Mouse (Mus musculus): ENCODE data around the gene Fhit. TPM values are rescaled to one million over a fixed set of nuclear protein-coding genes. Genes with fewer than 3 reads are reported as not detected.

Gene Fhit
- polyA plus RNA-seq, 1 experiment = 0.94 TPM

GRCm38 (mm10) chr14:10507560-10507959 lies 654.3 kb downstream of the Fhit start:
- no peak for TF ChIP-seq GATA1 (IDR thresholded peaks at IDR 0.05; ENCODE audit: low read length)

- TF ChIP-seq GATA1 (IDR thresholded peaks at IDR 0.05; ENCODE audit: low read length) = no peak
Measured at GRCm38 (mm10) chr14:10485798-10486197, 676.0 kb downstream of the Fhit start.

GRCm38 (mm10) chr14:10482851-10483613 lies 678.8 kb downstream of the Fhit start:
- no peak for TF ChIP-seq GATA1 (IDR thresholded peaks at IDR 0.05; ENCODE audit: low read length)

- TF ChIP-seq GATA1 (IDR thresholded peaks at IDR 0.05; ENCODE audit: low read length) = no peak
Measured at GRCm38 (mm10) chr14:10481370-10481769, 680.5 kb downstream of the Fhit start.

- TF ChIP-seq GATA1 (IDR thresholded peaks at IDR 0.05; ENCODE audit: low read length) = no peak
Measured at GRCm38 (mm10) chr14:10480681-10481080, 681.2 kb downstream of the Fhit start.

- TF ChIP-seq GATA1 (IDR thresholded peaks at IDR 0.05; ENCODE audit: low read length) = no peak
Measured at GRCm38 (mm10) chr14:10453001-10453861, 708.6 kb downstream of the Fhit start.

- TF ChIP-seq GATA1 (IDR thresholded peaks at IDR 0.05; ENCODE audit: low read length) = no peak
Measured at GRCm38 (mm10) chr14:10452234-10452633, 709.6 kb downstream of the Fhit start.

- no peak for TF ChIP-seq GATA1 (IDR thresholded peaks at IDR 0.05; ENCODE audit: low read length)
Measured at GRCm38 (mm10) chr14:10445360-10445759, 716.5 kb downstream of the Fhit start.

GRCm38 (mm10) chr14:10439007-10439749 lies 722.7 kb downstream of the Fhit start:
- TF ChIP-seq GATA1 (IDR thresholded peaks at IDR 0.05; ENCODE audit: low read length) = no peak

GRCm38 (mm10) chr14:10436193-10436592 lies 725.6 kb downstream of the Fhit start:
- no peak for TF ChIP-seq GATA1 (IDR thresholded peaks at IDR 0.05; ENCODE audit: low read length)

GRCm38 (mm10) chr14:10432502-10432901 lies 729.3 kb downstream of the Fhit start:
- TF ChIP-seq GATA1 (IDR thresholded peaks at IDR 0.05; ENCODE audit: low read length) = no peak

GRCm38 (mm10) chr14:10430396-10431000 lies 731.3 kb downstream of the Fhit start:
- no peak for TF ChIP-seq GATA1 (IDR thresholded peaks at IDR 0.05; ENCODE audit: low read length)

- TF ChIP-seq GATA1 (IDR thresholded peaks at IDR 0.05; ENCODE audit: low read length) = no peak
Measured at GRCm38 (mm10) chr14:10423499-10423898, 738.3 kb downstream of the Fhit start.

- TF ChIP-seq GATA1 (IDR thresholded peaks at IDR 0.05; ENCODE audit: low read length) = no peak
Measured at GRCm38 (mm10) chr14:10422261-10422660, 739.6 kb downstream of the Fhit start.

- TF ChIP-seq GATA1 (IDR thresholded peaks at IDR 0.05; ENCODE audit: low read length) = no peak
Measured at GRCm38 (mm10) chr14:10415068-10415467, 746.8 kb downstream of the Fhit start.

All from G1E-ER4 (cell line).